Mouse (Mus musculus) gastrocnemius, postnatal 4 days (tissue): ENCODE results near the gene Emc6. TPM values are rescaled to one million over a fixed set of nuclear protein-coding genes. Genes with fewer than 3 reads are reported as not detected.

Experiments used
- DNase-seq, 2 experiments: peaks; one replicate each; pipeline ENCODE4 v3.0.0; 2021 to 2022; ENCODE audit warnings: low spot score in 2 of 2, mixed read lengths in 2 of 2
- total RNA-seq, 2 experiments: library from RNA; stranded (reverse); gene quantifications; 2 replicates each; pipeline ENCODE4 v1.2.3; 2021

Emc6 gene
- total RNA-seq, 2 experiments from 2014 or later = 60.1 to 67.3 TPM

DNA sequence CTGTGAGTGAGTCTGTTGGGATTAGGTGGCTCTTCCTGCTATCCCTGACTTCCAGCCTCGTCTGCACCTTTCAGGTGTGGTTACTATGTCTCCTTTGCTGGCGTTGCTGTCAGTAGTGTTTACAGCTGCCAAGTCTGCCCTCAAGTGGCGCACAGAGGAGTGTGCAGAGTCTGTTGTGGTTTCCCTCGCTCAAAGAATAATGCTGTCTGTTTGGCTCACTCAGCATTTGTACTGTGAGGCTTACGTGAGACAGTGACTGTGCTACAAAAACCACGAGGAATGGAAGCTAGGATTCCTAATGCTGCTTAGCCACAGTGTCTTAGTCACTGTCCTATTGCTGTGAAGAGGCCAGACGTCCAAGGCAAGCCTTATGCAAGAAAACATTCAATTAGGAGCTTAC, 45.8 kb downstream of the Emc6 start:
- no peak for DNase-seq

- DNase-seq = no peak
Observed at GRCm38 (mm10) chr11:73126495-73126894, 50.3 kb downstream of the Emc6 start.

Other genes starting within 250 kb of the Emc6 start
- gene Atp2a3, start 215.9 kb downstream of the Emc6 start, total RNA-seq = 10 to 100 TPM; 19.0 to 24.8 TPM
- 1 to 10 TPM; 2.3 to 3.1 TPM for gene P2rx1, start 177.9 kb downstream of the Emc6 start, total RNA-seq
- 1 to 10 TPM; 5.4 to 6.2 TPM for gene Camkk1, start 158.0 kb downstream of the Emc6 start, total RNA-seq
- 1 to 10 TPM; 8.6 to 10.0 TPM for gene Ncbp3, start 129.3 kb downstream of the Emc6 start, total RNA-seq
- under 1 TPM; 0.07 to 0.16 TPM for gene Itgae, start 86.5 kb downstream of the Emc6 start, total RNA-seq
- 1 to 10 TPM; 2.9 to 3.0 TPM for gene Haspin, start 38.7 kb downstream of the Emc6 start, total RNA-seq
- gene P2rx5, start 16.6 kb downstream of the Emc6 start, total RNA-seq = 1 to 10 TPM; 6.2 to 7.1 TPM
- gene Tax1bp3, start within 50 bp of the Emc6 start, total RNA-seq = 10 to 100 TPM; 52.8 to 57.5 TPM
- gene Ctns, start 22.0 kb upstream of the Emc6 start, total RNA-seq = 10 to 100 TPM; 13.8 to 14.0 TPM
- gene Shpk, start 22.4 kb upstream of the Emc6 start, total RNA-seq = 1 to 10 TPM; 1.7 to 2.1 TPM
- gene Trpv1, start 57.3 kb upstream of the Emc6 start, total RNA-seq = under 1 TPM; 0.31 to 0.52 TPM
- gene Trpv3, start 90.4 kb upstream of the Emc6 start, total RNA-seq = under 1 TPM in 1 of 2 experiments, not detected in 1; 0.05 TPM
- gene Aspa, start 152.6 kb upstream of the Emc6 start, total RNA-seq = 1 to 10 TPM; 2.1 to 2.4 TPM
- gene Gm49340, start 152.7 kb upstream of the Emc6 start, total RNA-seq = not detected
- gene Spata22, start 152.7 kb upstream of the Emc6 start, total RNA-seq = not detected
- not detected for gene Olfr20, start 173.7 kb upstream of the Emc6 start, total RNA-seq
- not detected for gene Olfr376, start 194.2 kb upstream of the Emc6 start, total RNA-seq
- not detected for gene Olfr1, start 222.6 kb upstream of the Emc6 start, total RNA-seq